ENCODE assay signal across 8 mouse cellular contexts in the genomic region with DNA sequence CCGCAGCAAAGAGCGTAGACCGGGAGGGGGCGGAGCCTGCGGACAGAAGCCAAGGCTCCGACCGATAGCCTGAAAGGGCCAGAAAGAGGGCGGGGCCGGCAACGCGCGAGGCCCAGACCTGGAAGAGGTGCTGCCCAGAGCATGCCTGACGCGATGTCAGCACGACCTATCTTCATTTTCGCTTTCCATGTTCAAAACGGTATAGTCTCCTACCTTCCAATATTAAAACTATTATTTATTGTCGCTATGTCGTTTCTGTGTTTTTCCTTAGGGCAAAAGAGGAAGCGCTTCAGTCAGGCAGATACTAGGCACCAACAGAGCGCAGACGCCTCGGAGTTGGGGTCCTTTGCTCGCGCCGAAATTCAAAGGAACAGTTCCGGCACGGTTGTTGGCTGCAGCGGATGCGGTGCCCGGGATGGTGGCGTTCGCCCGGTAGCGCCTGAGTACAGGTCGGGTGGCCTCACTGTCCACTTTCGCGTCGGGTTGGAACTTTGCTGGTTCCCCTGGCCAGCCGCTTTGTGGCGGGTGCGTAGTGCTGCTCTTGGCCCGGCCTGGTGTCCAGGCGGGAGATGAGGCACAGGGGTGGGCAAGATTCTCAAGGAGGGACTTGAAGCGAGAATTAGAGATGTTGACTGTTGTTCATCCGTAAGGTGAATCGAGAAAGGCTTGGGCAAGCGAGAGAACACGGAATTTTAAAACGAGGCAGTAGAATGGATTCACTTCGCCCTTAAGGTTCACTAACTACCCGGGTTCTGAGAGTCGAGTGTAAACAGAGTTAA. TPM values are rescaled to one million over a fixed set of nuclear protein-coding genes. Genes with fewer than 3 reads are reported as not detected.
DNase-seq lines count a peak whose midpoint lies in the region; ATAC-seq lines count a peak whose summit lies in the region.

Smc2 (plus strand) TSS at position 358 of the 779 bp plus-strand sequence.

- H3K9me3 ChIP-seq in hindbrain, embryonic 12.5 days (replicated peaks) = no peaks in the 10 kb centered on the region

- peaks cover 7% of the 10 kb centered on the region; the same call in 1 of the 2 replicates for H3K4me1 ChIP-seq in hindbrain, embryonic 12.5 days

- peak within 1 kb of the TSS; percentile 61 for H3K9ac ChIP-seq in hindbrain, embryonic 12.5 days

- ATAC-seq in hindbrain, embryonic 12.5 days (ENCODE audit: low FRiP score) = peak; percentile 99

- DNase-seq in NIH3T3 (ENCODE audit: low read depth) = peak; percentile 96
- peak; percentile 96 to 98 for DNase-seq in cerebellum, postnatal 10 days
- DNase-seq in frontal cortex, postnatal 10 days (ENCODE audit: low spot score in 2 of 2) = peak; percentile 83 to 88
- peak; percentile 93 for DNase-seq in layer of hippocampus, postnatal 14 days (ENCODE audit: low spot score in 2 of 2)
- peak; percentile 94 for DNase-seq in lung, postnatal 14 days
- DNase-seq in retina, adult 2 months (ENCODE audit: low read depth, low spot score) = peak; percentile 88
- DNase-seq in thymus, postnatal 36 days = peak; percentile 92 to 93

- under 1% methylated on average over 53 of the region's 53 CpGs for WGBS in hindbrain, embryonic 12.5 days

- H3K27ac ChIP-seq in hindbrain, embryonic 12.5 days = peak within 1 kb of the TSS; percentile 80

- peaks cover 18% of the 10 kb centered on the region for H3K36me3 ChIP-seq in hindbrain, embryonic 12.5 days

- H3K4me3 ChIP-seq in hindbrain, embryonic 12.5 days = peak within 1 kb of the TSS; percentile 72

- no peaks in the 10 kb centered on the region for H3K27me3 ChIP-seq in hindbrain, embryonic 12.5 days

- peak within 1 kb of the TSS; percentile 66 for H3K4me2 ChIP-seq in hindbrain, embryonic 12.5 days (replicated peaks)

RNA-seq across cellular contexts. Expression of gene Smc2, which starts in this region (rescaled TPM):
- 153 and 155 TPM in 2 replicates for polyA plus RNA-seq in hindbrain, embryonic 12.5 days (2016; fragmentation: Nextera tagmentation; extraction: Ambion mirVana)
- total RNA-seq in layer of hippocampus, postnatal 14 days (2021) = 1 to 10 TPM; 7.9 to 8.4 TPM

Comparison
In these comparisons a context has a peak if more than half of its experiments do, and no peak if none do; other contexts are left out.
1. Peak in every context shown above with its lines: DNase-seq, ATAC-seq, H3K4me3 ChIP-seq and H3K27ac ChIP-seq.